Mouse (Mus musculus): ENCODE measurements around the gene Ophn1. TPM values are rescaled to one million over a fixed set of nuclear protein-coding genes. Genes with fewer than 3 reads are reported as not detected.

Gene Ophn1
- total RNA-seq, 2 experiments from 2014 or later, result 8.4 to 9.5 TPM

DNA sequence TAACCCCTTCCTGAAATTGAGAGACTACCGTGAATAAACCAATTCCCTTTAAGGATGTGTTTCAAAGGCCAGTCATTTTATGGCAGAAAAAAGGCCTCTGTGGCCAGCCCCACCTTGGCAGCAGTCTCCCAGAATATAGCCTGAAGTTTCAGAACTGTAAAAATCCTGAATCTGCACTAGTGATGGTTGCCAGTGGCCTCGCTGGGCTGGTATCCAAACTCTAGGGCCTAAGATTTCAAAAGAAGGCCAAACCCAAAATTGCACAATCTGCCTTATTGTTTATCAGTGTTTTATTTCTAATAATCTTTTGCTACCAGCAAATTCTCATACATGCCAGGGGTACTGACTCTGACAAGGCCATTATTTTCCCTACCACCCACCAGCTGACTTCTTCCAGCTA, 34.8 kb downstream of the Ophn1 start:
- intact Hi-C loops (cut with DNase I), result no loop called here
- peak; percentile 34 to 38 for DNase-seq

DNA sequence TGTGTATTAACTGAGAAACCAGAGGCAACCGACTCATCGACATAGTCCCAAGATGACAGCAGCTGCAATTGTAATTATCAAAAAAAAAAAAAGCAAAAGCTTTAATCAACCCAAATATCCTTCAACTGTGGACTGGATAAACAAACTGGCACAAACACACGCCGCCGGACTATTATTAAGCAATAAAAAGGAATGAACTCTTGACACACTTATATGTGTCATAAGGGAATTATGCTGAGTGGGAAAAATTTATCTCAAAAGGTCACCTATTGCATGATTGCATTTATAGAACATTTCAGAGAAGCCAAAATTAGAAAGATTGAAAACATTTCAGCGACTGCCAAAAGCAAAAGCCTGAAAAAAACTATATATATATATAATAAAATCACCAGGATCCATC, 40.0 kb downstream of the Ophn1 start:
- intact Hi-C loops (cut with DNase I), result no loop called here
- DNase-seq, result no peak

DNA sequence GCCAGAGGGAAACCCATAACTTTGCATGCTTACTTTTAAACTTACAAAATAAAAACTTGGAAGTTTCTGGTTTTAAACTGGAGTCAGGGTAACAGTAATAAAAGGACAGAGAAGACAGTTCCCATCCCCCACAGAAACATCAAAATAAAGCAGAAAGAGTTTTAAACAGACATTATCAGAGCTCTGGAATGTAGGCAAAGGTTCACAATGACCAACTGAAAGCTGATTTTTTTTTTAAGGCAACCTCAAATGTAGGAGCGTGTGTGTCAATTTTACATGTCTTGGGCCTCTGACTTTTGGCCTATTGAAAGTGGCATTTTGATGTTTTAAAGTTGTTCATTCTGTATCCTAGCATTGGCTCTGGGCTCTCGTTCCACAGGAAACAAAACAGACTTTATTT, 49.2 kb downstream of the Ophn1 start:
- no peak for DNase-seq
- intact Hi-C loops (cut with DNase I), result no loop called here

DNA sequence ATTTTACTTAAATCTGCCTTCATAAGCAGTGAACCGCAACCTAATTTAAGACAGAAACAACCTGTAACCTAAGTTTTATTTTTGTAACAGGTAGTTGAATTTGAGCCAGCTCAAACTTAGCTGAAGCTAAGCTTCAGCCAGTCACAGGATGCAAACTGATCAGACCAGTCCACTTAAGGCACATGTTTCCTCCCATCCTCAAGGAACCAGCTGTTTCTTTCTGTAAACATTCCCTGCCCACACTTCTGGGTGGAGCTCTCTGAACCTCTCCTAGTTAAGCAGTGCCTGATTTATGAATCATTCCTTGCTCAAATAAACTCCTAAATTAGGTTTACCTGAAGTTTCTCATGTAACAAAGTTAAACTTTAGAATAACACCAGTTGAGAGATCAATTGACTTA, 54.8 kb downstream of the Ophn1 start:
- DNase-seq, result no peak
- intact Hi-C loops (cut with DNase I), result no loop called here

DNA sequence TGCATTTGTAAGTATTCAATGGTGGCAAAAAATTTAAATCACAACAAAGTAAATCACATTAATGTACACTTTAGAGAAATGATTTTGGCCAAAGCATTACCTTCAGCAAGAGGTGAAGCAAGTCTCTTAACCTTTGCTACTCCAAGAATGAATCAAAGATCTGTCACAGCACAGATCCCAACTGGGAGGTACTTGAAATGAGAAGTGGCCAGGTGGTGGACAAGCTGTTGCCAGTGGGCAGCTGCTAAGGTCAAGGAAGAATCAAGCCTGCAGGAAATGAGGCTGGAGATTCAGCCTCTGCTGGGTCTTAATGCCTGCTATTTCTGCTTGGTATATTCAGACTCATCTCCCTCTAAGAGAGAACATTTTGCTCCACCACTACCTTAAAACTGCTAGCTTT, 87.0 kb downstream of the Ophn1 start:
- intact Hi-C loops (cut with DNase I), result loop anchor here (10.0 kb wide), 1 partner anchor 1159 kb away; no protein-coding TSS in a partner anchor
- no peak for DNase-seq

DNA sequence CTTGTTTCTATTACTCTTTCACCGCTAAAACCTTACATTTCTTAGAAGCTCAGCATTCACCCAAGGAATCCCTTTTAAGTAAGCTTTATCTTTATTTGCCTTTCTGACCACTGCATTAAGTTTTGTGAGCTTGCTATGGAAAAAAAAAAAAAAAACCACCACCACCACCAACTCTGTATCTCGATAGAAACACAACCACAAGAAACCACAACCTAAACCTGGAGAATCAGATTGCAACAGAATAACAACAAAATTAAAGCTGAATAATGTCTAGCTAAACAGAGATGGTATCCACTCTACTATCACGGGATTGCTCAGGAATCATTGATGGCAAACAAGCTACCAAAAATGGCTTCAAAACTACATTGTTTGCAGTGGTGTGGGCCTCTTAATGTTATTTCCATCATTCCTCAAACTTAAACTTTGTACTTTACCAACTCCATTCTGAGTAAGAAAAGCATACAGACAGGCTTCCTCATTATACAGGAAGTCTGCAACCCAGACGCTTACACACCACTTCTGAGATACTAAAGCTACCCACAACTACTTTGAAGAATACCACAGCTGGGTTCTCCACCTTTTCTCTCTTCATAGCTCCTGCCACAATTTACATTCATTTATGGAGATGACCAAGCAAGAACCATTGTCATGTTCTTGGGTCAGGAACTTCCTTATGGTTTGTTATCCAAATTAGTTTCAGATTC, 116.4 kb downstream of the Ophn1 start:
- intact Hi-C loops (cut with DNase I), result no loop called here
- DNase-seq, result no peak

DNA sequence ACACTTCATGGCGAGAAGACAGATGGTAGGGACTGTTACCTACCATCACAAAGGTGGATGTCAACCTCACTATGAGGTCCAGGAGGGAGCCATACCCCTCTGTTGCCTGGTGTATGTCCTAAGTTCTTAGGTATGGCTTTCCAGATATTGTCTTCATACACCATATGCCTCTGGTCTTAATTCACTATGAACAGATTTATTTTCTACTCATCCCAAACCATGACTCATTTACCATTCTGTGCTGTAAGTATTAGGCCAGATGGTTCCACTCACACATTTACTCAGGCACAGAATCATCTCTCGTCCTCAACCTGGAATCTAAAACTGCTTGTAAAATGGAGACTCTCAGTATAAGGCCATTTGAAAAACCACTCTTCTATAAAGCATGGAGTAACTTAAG, 135.7 kb downstream of the Ophn1 start:
- no peak for DNase-seq
- intact Hi-C loops (cut with DNase I), result no loop called here

DNA sequence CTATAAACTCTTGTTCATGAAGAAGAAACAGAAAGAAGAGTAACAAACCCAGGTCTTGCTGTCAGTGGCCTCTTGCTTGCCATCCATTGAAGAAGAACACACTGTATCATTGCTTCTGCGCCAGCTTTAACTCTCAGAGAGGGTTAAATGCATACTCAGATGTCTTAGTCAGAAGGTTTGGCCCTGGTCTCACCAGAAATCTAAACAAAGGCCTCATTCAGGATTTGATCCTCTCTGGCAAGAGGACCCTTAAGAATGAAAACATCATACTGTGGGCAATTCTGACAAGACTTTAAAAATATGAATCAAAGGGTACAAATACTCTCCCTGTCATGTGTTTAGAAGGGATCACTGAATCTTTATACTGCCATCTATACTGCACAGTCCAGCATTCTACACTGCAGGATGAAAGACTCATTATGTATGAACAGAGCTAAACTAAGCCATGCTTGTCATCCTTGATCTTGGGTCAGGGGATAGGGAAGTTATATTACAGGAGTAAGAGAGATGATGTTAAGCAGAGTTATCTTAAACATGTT, 139.5 kb downstream of the Ophn1 start:
- intact Hi-C loops (cut with DNase I), result no loop called here
- no peak for DNase-seq

DNA sequence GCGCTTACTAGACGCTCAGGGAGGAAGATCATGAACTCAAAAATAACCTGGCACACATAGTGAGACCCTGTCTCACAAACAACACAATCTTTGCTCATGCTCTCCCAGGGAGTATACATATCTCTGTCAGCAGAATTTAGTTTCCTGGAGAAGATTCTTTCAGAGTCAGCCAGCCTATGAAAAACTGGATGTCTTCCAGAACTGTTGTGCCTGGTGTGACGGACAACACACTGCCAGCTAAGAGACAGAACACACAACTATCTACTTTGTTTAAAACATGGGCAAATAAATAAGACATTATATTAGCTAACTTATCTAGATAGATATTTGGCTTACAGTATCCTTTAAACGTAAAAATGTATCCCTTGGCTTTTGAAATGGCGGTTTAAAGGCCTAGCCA, 154.1 kb downstream of the Ophn1 start:
- intact Hi-C loops (cut with DNase I), result no loop called here
- DNase-seq, result no peak

DNA sequence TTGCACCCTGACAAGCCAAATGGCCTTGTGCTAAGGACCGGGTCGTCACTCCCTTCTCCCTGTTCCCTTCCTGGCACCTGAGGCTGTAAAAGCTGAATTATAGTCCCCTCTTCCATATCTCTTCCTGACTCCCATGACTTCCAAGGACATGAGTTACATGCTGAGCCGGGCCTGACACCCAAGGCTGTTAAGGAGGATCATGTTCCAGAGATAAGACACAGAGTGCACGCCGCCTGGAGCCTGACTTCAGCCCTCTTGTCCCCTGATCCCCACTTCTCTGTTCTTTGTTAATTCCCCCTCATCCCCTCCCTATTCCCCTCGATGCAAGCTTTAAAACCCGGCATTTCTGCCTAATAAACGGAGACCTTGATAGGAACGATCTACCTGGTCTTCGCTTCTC, 167.8 kb downstream of the Ophn1 start:
- intact Hi-C loops (cut with DNase I), result no loop called here
- no peak for DNase-seq

DNA sequence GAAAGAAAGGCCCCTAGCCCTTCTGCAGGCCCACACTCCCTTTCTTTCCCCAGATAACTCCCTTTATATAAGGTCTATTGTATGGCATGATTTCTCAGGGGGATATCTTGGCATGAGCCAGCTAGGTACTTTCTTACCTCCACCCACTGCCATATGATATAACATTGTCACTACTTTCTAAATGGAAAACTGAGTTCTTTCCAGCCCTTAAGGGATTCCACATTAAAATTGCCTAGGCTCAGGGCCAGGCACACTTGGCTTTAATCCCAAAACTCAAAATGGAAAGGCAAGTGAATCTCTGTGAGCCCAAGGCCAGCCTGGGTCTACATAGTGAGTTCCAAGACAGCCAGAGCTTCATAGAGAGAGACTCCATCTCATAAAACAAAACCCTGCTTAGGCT, 183.1 kb downstream of the Ophn1 start:
- intact Hi-C loops (cut with DNase I), result no loop called here
- DNase-seq, result peak in 1 of 2 experiments; percentile 5

DNA sequence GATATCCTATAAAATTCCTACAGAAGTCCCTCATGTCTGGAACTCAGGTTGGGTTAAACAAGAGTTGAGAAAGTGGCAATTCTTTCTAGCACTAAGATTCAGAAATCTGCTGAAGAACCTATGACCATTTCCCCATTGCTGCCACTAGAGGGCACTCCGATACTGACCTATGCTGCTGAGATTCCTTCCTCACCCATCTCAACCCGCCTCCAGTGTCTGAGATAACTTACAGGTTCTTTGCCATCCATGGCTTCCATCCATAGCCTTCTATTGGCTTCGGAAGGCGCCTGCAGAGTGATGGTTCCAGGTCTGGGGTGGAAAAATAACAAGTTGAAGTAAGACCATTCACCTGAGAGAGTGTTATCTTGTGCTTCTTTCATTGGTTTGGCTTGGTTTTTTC, 189.2 kb downstream of the Ophn1 start:
- intact Hi-C loops (cut with DNase I), result loop anchor here (1.0 to 5.0 kb wide), 3 partner anchors 218 to 286 kb away; partner anchors contain the start of gene Yipf6
- DNase-seq, result peak; percentile 38 to 59

DNA sequence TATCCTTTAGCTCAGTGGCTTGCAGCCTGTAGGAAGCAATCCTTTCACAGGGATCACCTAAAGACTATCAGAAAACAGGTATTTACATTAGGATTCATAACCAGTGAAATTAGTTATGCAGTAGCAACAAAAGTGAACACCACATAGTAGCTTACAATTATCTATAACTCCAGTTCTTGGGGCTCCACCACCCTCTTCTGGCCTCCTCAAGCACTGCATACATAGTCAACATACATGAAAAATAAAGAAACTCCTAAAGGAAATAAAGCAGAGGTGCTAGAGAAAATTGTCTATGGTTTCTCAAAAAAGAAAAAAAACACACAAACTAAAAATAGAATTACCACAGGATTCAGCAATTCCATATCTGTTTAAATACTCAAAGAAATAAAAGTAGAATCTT, 208.2 kb downstream of the Ophn1 start:
- DNase-seq, result peak in 1 of 2 experiments; percentile 6
- intact Hi-C loops (cut with DNase I), result no loop called here

DNA sequence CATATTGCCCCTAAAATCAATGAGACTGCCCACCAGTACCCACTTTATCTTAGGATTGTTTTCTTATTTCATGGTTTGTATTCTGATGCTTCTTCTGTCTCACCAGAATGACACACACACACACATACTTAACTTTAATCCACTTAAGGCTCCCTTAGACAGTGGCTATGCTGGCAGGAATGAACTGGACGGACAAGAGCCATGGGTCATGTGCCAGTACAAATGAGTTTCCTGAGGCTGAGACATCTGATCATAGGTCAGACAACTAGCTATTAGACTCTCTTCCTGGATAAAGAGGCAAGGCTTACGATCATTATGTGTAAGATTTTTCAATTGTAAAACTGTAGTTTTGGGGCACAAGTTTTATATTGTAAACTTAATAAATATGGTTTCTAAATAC, 209.5 kb downstream of the Ophn1 start:
- no peak for DNase-seq
- intact Hi-C loops (cut with DNase I), result no loop called here

DNA sequence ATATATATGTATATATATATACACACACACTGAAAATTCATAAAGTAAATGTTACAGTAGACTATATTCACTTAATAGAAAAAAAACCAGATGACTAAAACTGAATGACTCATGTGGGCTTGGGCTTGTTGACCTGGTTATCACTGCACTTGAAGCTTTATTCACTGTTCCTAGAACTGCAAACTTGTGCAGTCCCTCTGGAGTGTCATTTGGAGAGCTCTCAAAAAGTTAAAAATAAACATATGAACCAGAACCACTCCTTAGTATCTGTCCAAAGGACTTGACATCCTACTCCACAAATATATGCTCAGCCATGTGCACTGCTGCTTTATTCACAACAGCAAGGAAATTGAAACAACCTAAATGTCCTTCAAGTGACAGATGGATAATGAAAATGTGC, 219.8 kb downstream of the Ophn1 start:
- DNase-seq, result no peak

DNA sequence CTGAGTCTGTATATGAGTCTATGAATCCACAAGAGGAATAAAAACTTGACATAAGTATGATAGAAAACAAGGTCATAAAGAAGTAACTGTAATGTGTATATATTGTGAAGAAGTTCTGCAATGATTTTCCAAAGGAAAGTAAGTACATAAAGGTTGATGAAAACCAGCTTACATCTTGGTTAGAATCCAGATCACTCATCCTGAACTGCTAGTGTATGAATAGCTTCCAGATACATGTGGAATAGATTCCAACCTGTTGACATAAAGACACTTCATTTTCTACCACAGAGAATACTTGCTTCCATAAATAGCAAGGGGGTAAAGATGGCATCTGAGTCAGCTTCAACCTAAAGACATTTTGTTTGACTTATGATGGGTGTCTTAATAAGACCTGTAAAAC, 239.4 kb downstream of the Ophn1 start:
- intact Hi-C loops (cut with DNase I), result no loop called here
- DNase-seq, result no peak

More for the DNA sequence above, 219.8 kb downstream of the Ophn1 start:
- intact Hi-C loops (cut with DNase I), result no loop called here

DNA sequence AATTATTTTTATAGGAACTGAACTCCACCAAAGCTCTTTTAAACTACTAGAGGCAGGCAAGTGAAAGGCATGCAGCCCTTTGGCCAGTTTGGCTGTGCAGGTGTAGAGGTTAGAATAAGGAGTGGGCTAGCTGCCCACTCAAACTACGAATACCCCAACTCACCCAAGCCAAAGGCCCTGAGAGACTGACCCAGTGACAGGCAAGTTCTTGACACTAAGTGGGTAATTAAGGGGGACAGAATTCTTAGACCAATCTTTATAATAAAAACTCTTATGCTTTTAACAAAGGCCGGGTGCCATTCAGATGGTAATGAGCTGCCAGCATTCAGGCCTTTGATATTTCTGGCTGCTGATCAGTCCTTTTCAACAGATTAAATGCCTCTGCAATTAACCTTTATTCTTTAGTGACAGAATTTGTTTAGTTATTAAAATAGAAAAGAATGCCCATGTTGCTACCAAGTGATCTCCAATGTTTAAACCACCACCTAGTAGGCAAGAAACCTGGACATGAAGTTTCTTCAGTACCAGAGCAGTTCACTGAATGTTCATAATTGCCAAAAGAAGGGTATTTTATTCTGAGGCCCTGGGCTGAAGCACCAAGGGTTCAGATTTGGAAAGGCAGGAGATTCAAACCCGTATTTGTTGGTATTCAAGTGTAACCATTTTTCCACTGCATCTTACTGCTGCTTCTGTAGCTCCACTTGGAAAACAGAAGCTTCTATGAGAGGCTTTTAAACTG, 262.0 kb downstream of the Ophn1 start:
- intact Hi-C loops (cut with DNase I), result loop anchor here (10.0 kb wide), 1 partner anchor 1194 kb away; no protein-coding TSS in a partner anchor

DNA sequence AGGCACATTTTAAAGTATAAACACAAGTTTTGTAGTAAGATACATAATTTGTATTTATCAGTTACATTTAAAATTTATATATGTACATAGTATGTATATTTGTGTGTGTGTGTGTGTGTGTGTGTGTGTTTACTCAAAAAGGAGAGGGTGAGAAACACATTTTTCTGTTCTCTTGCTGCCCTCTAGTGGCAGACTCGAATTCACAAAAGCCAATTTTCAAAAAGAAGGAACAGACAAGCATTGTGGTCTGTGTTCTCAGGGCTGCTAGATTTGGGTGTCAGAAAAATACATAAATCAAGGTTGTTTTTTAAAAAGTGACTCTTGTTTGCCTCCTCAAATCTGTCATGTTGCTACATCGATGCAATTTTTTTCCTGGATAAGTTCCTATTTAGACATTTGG, 272.0 kb downstream of the Ophn1 start:
- intact Hi-C loops (cut with DNase I), result loop anchor here (5.0 to 10.0 kb wide), 2 partner anchors 892 to 1714 kb away; no protein-coding TSS in a partner anchor
- peak; percentile 2 to 46 for DNase-seq

More for the DNA sequence above, 262.0 kb downstream of the Ophn1 start:
- DNase-seq, result no peak

DNA sequence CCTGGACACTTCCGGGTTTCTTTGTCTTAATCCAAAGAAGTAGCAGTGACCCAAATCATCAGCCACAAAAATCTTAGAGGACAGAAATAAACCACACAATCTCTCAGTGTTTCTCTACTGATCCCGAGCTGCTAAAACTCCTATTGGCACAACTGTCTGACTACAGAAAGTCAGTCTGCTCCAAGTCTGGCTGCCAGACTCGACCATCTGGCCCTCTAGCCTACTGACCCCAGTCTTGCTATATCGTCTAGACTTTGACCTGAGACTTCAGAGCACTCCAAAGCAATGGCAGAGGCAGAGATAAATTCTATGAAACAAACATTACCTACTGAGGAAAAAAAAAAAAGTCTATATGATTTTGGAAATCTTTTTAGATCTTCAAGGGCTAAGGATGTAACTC, 273.4 kb downstream of the Ophn1 start:
- no peak for DNase-seq
- intact Hi-C loops (cut with DNase I), result loop anchor here (5.0 to 10.0 kb wide), 2 partner anchors 890 to 1713 kb away; no protein-coding TSS in a partner anchor

DNA sequence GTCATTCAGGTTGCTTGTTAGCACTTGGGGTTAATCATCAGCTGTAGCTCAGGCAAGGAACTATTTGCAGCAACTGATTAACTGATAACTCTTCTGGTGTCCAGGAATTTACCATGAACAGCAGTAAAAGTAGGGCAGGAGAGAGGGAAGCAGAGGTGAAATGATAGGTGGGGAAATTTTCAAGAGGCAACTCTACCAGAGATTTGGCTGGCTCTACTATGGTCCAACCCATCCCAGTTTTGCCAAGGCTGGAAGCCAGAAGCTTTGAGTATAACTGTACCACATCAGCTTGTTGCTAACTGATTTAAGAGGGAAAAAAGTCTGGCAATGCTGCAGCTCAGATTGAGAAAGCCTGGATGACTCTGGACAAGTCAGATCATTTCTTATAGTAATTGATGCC, 316.6 kb downstream of the Ophn1 start:
- intact Hi-C loops (cut with DNase I), result no loop called here

DNA sequence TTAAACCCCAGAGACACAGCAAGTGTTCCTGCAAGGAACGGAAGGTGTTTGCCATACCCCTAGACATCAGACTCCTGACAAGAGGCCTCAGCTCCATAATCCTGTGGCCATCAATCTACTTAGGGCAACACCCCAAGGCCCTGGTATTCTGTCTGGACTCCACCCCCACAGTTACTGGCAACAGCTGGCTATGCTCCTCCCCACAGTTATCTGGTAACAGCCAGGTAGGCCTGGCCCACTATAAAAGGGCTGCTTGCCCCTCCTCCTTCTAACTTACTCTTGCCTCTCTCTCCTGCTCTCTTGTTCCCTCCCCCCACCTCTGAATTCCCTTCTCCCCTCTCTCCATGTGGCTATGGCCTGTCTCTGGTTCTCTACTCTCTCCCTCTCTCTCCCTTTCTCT, 344.4 kb downstream of the Ophn1 start:
- DNase-seq, result no peak
- intact Hi-C loops (cut with DNase I), result no loop called here

More for the DNA sequence above, 316.6 kb downstream of the Ophn1 start:
- no peak for DNase-seq

Data from heart, postnatal 14 days (tissue).